Mouse (Mus musculus) embryonic fibroblast, embryonic 13.5 days (primary cell): ENCODE data around the gene Litaf.

Experiments
- CTCF ChIP-seq: IDR thresholded peaks from 2 replicates; pipeline ENCODE4 v1.5.1; 2011; ENCODE audit warnings: mild to moderate bottlenecking, control low read depth, low read length, moderate library complexity, borderline replicate concordance; ENCODE audit not compliant: insufficient read depth
- POLR2A ChIP-seq: IDR thresholded peaks from 2 replicates; pipeline ENCODE4 v1.6.1; 2011; ENCODE audit warnings: low read depth, mild to moderate bottlenecking, control low read depth, low read length, moderate library complexity

DNA sequence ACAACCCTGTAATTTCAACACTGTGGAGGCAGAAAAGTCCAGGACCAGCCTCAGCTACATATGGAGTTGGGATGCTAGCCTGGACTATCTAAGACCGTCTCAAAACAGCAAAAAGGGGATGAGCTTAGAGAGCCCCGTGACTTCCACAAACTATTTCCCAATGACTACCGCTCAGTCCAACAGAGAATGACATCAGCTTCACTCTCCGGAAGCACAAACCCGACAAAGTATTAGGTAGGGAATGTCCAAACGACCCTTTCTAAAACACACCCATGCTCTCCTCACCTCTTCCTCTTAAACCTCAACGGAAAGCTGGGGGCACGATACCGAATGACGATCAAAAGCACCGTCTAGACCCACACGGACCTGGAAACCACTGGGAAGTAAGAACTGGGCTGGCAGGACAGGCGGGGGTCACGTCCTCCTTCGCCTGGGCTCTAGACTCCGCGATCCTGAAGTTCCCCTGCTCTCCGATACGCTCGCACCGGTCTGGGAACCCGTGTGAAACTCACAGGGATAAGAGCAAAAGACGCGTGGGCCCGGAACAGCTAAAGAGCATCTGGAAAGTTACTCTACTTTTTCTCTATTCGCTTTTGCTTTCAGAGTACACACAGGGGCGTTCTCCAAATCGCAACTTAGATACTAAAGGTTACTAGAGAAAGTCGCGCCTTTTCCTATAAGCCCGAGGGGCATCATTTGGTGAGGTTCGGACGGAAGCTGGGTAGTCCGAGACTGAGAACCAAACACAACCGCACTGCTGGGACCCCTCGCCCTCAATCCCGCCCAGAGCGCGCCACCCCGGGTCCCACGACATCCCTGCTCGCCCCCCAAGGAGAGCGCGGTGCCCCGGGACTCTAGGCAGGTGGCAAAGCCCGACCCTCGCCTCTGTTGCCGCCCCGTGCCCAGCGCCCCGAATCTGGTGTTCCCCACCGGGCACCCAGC lies 73.6 kb downstream of the Litaf start:
- TF ChIP-seq POLR2A: peak; percentile 39; the same call in 1 of the 2 replicates
- no peak for TF ChIP-seq CTCF
